Mouse (Mus musculus) olfactory bulb, adult 2 months (tissue): Measurements from ENCODE around the gene L1cam.

ENCODE experiments used
- CTCF ChIP-seq: fragments of 200-500 bp; IDR thresholded peaks from 2 replicates; pipeline ENCODE4 v1.5.1; 2012; ENCODE audit warnings: low read depth, mild to moderate bottlenecking, low read length, moderate library complexity; ENCODE audit not compliant: insufficient read depth
- POLR2A ChIP-seq: fragments of 200-500 bp; IDR thresholded peaks from 2 replicates; pipeline ENCODE4 v1.6.1; 2012; ENCODE audit warnings: mild to moderate bottlenecking, low read depth, low read length, moderate library complexity; ENCODE audit not compliant: insufficient read depth

GRCm38 (mm10) chrX:73941860-73942259 lies 46.0 kb upstream of the L1cam start:
- no peak for TF ChIP-seq CTCF
- TF ChIP-seq POLR2A, result no peak
